Mouse (Mus musculus) adrenal gland, adult 2 months (tissue): Measurements from ENCODE around the gene Magix. TPM values are rescaled to one million over a fixed set of nuclear protein-coding genes. Genes with fewer than 3 reads are reported as not detected.

Source experiments
- DNase-seq: peaks from one replicate; pipeline ENCODE4 v3.0.0; 2021
- polyA plus RNA-seq: library from polyadenylated mRNA; depleted of rRNA; stranded (reverse); fragments of >200 nt; gene quantifications from 2 replicates; pipeline ENCODE4 v1.2.3, GENCODE M21; 2012; rRNA removed
- total RNA-seq, 2 experiments: library from RNA; stranded (reverse); gene quantifications; 2 replicates each; pipeline ENCODE4 v1.2.3; 2021

The Magix gene
- total and polyA plus RNA-seq, 3 experiments, result 0.35 to 0.77 (median 0.76) TPM

DNA sequence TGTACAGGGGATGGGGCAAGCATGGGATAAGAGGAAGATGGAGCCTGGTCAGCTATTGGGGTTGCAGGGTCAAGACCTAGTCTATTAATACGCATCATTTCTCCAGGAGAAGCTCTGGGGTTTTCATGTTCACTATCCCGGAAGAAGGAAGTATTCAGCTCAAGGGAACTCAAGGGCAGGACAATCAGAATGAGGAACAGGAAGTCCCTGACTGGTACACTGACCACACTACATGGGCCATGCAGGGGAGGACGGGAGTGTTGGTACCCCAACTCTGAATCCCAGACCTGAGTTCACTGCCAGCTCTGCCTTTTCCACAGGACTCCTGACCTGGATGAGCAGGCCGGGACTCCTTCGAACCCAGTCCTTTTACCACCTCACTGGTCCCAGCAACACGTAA is 48.5 kb downstream of the Magix start:
- DNase-seq, result no peak

Other genes starting within 250 kb of the Magix start
- not detected for gene Foxp3, start 107.6 kb downstream of the Magix start, total RNA-seq
- 0.06 and 0.18 TPM in 2 replicates for gene Foxp3, start 107.6 kb downstream of the Magix start, polyA plus RNA-seq
- 1 to 10 TPM; 2.6 to 4.5 TPM for gene Ppp1r3f, start 107.0 kb downstream of the Magix start, total RNA-seq
- gene Ppp1r3f, start 107.0 kb downstream of the Magix start, polyA plus RNA-seq, result 5.0 and 6.2 TPM in 2 replicates
- gene Ccdc22, start 75.7 kb downstream of the Magix start, total RNA-seq, result 10 to 100 TPM; 21.3 to 22.4 TPM
- gene Ccdc22, start 75.7 kb downstream of the Magix start, polyA plus RNA-seq, result 21.6 and 24.0 TPM in 2 replicates
- gene Cacna1f, start 74.2 kb downstream of the Magix start, total RNA-seq, result under 1 TPM in 1 of 2 experiments, not detected in 1; 0.07 TPM
- 0.06 TPM in 1 of 2 replicates, not detected in the other for gene Cacna1f, start 74.2 kb downstream of the Magix start, polyA plus RNA-seq
- gene Syp, start 42.8 kb downstream of the Magix start, total RNA-seq, result 10 to 100 TPM; 34.3 to 81.7 TPM
- 20.4 and 21.6 TPM in 2 replicates for gene Syp, start 42.8 kb downstream of the Magix start, polyA plus RNA-seq
- 10 to 100 TPM in 1 of 2 experiments, 1 to 10 TPM in 1; 10.0 to 12.3 TPM for gene Prickle3, start 24.0 kb downstream of the Magix start, total RNA-seq
- 46.0 and 46.4 TPM in 2 replicates for gene Prickle3, start 24.0 kb downstream of the Magix start, polyA plus RNA-seq
- gene Plp2, start 9.9 kb downstream of the Magix start, total RNA-seq, result 10 to 100 TPM; 72.7 to 93.7 TPM
- gene Plp2, start 9.9 kb downstream of the Magix start, polyA plus RNA-seq, result 87.0 and 88.3 TPM in 2 replicates
- gene Gpkow, start 15.9 kb upstream of the Magix start, total RNA-seq, result 10 to 100 TPM; 55.7 to 58.4 TPM
- gene Gpkow, start 15.9 kb upstream of the Magix start, polyA plus RNA-seq, result 4.2 and 5.4 TPM in 2 replicates
- 10 to 100 TPM; 63.7 to 68.0 TPM for gene Wdr45, start 33.1 kb upstream of the Magix start, total RNA-seq
- 51.1 and 51.5 TPM in 2 replicates for gene Wdr45, start 33.1 kb upstream of the Magix start, polyA plus RNA-seq
- not detected for gene Gm45208, start 41.0 kb upstream of the Magix start, total RNA-seq
- gene Gm45208, start 41.0 kb upstream of the Magix start, polyA plus RNA-seq, result 1.1 and 6.2 TPM in 2 replicates
- 10 to 100 TPM; 12.9 to 17.9 TPM for gene Praf2, start 47.2 kb upstream of the Magix start, total RNA-seq
- 37.3 and 55.0 TPM in 2 replicates for gene Praf2, start 47.2 kb upstream of the Magix start, polyA plus RNA-seq
- gene Ccdc120, start 69.7 kb upstream of the Magix start, total RNA-seq, result 1 to 10 TPM; 2.9 to 3.7 TPM
- gene Ccdc120, start 69.7 kb upstream of the Magix start, polyA plus RNA-seq, result 11.6 and 12.8 TPM in 2 replicates
- gene Tfe3, start 81.3 kb upstream of the Magix start, total RNA-seq, result 10 to 100 TPM; 45.4 to 59.2 TPM
- 40.7 and 41.3 TPM in 2 replicates for gene Tfe3, start 81.3 kb upstream of the Magix start, polyA plus RNA-seq
- gene Gripap1, start 108.5 kb upstream of the Magix start, total RNA-seq, result 10 to 100 TPM; 44.7 to 47.8 TPM
- 18.3 and 19.5 TPM in 2 replicates for gene Gripap1, start 108.5 kb upstream of the Magix start, polyA plus RNA-seq
- under 1 TPM; 0.86 to 0.92 TPM for gene Kcnd1, start 141.0 kb upstream of the Magix start, total RNA-seq
- 1.1 and 1.2 TPM in 2 replicates for gene Kcnd1, start 141.0 kb upstream of the Magix start, polyA plus RNA-seq
- 10 to 100 TPM; 53.9 to 65.8 TPM for gene Otud5, start 160.1 kb upstream of the Magix start, total RNA-seq
- 34.5 and 51.6 TPM in 2 replicates for gene Otud5, start 160.1 kb upstream of the Magix start, polyA plus RNA-seq
- gene Pim2, start 197.0 kb upstream of the Magix start, total RNA-seq, result 10 to 100 TPM in 1 of 2 experiments, 1 to 10 TPM in 1; 7.3 to 12.6 TPM
- 23.0 and 23.7 TPM in 2 replicates for gene Pim2, start 197.0 kb upstream of the Magix start, polyA plus RNA-seq
- gene Slc35a2, start 202.8 kb upstream of the Magix start, total RNA-seq, result 10 to 100 TPM; 39.6 to 75.3 TPM
- 158 and 186 TPM in 2 replicates for gene Slc35a2, start 202.8 kb upstream of the Magix start, polyA plus RNA-seq
- gene Pqbp1, start 218.0 kb upstream of the Magix start, total RNA-seq, result 100 to 1,000 TPM; 102 to 144 TPM
- gene Pqbp1, start 218.0 kb upstream of the Magix start, polyA plus RNA-seq, result 93.3 and 120 TPM in 2 replicates
- 100 to 1,000 TPM; 102 to 113 TPM for gene Timm17b, start 218.1 kb upstream of the Magix start, total RNA-seq
- gene Timm17b, start 218.1 kb upstream of the Magix start, polyA plus RNA-seq, result 79.3 and 93.5 TPM in 2 replicates
- gene Gm10491, start 226.6 kb upstream of the Magix start, total RNA-seq, result not detected
- not detected in 2 replicates for gene Gm10491, start 226.6 kb upstream of the Magix start, polyA plus RNA-seq
- gene Gm10490, start 228.3 kb upstream of the Magix start, total RNA-seq, result not detected
- gene Gm10490, start 228.3 kb upstream of the Magix start, polyA plus RNA-seq, result not detected in 2 replicates
- 10 to 100 TPM; 34.7 to 59.2 TPM for gene Pcsk1n, start 238.6 kb upstream of the Magix start, total RNA-seq
- gene Pcsk1n, start 238.6 kb upstream of the Magix start, polyA plus RNA-seq, result 223 and 268 TPM in 2 replicates
- gene Eras, start 247.4 kb upstream of the Magix start, total RNA-seq, result not detected
- not detected in 2 replicates for gene Eras, start 247.4 kb upstream of the Magix start, polyA plus RNA-seq